Mouse (Mus musculus) forebrain, postnatal 0 days (tissue): ENCODE measurements around the gene Ppp4r3b. TPM values are rescaled to one million over a fixed set of nuclear protein-coding genes. Genes with fewer than 3 reads are reported as not detected.

Experiments used
- ATAC-seq: fragments of 200-750 bp; cut with Nextera tagmentation; 2 replicates; pipeline ENCODE4 v1.8.0; 2017; ENCODE audit warnings: mild to moderate bottlenecking, moderate library complexity
- DNase-seq: peaks from one replicate; pipeline ENCODE4 v3.0.0-alpha.2; 2015
- H3K27ac ChIP-seq: fragments of 300-500 bp; sonication (generic); 2 replicates; pipeline ENCODE4 v1.5.1; 2014; ENCODE audit warnings: low read depth, mild to moderate bottlenecking, antibody characterized with exemption, low read length, moderate library complexity, mixed read lengths
- H3K27me3 ChIP-seq: fragments of 300-500 bp; sonication (generic); 2 replicates; pipeline ENCODE4 v1.6.1; 2014; ENCODE audit warnings: mild to moderate bottlenecking, low read length, mixed read lengths; ENCODE audit not compliant: insufficient read depth
- H3K36me3 ChIP-seq: fragments of 300-500 bp; sonication (generic); 2 replicates; pipeline ENCODE4 v1.6.1; 2014; ENCODE audit warnings: mild to moderate bottlenecking, moderate library complexity; ENCODE audit not compliant: insufficient read depth
- H3K4me1 ChIP-seq: fragments of 300-500 bp; sonication (generic); 2 replicates; pipeline ENCODE4 v1.6.1; 2014; ENCODE audit warnings: antibody characterized with exemption; ENCODE audit not compliant: insufficient read depth
- H3K4me2 ChIP-seq: fragments of 300-500 bp; sonication (generic); 2 replicates; pipeline ENCODE4 v1.6.1; 2014; ENCODE audit warnings: low read depth, mild to moderate bottlenecking, moderate library complexity
- H3K4me3 ChIP-seq: fragments of 300-500 bp; sonication (generic); 2 replicates; pipeline ENCODE4 v1.5.1; 2014; ENCODE audit warnings: low read depth, low read length, mixed read lengths
- H3K9ac ChIP-seq: fragments of 300-500 bp; sonication (generic); 2 replicates; pipeline ENCODE4 v1.6.1; 2014; ENCODE audit warnings: mild to moderate bottlenecking
- H3K9me3 ChIP-seq: fragments of 300-500 bp; sonication (generic); 2 replicates; pipeline ENCODE4 v1.6.1; 2016; ENCODE audit warnings: low read length
- CTCF ChIP-seq: sonication (generic); IDR thresholded peaks from 2 replicates; pipeline ENCODE4 v1.5.1; 2016; ENCODE audit warnings: antibody characterized with exemption, control low read depth, low read depth
- WGBS: fragments of 180-500 bp; shearing (Covaris S2); extraction: QIAGEN DNeasy Blood & Tissue Kit; methylation state at CpG from one replicate; pipeline ENCODE4 v1.1.7; 2014; 5-methylcytosine and 5-hydroxymethylcytosine counted together
- polyA plus RNA-seq: library from polyadenylated mRNA; unstranded; fragments of >200 nt; fragmentation: Nextera tagmentation; extraction: Ambion mirVana; gene quantifications from 2 replicates; pipeline ENCODE4 v1.2.1, GENCODE M21; 2015
- total RNA-seq: library from RNA; depleted of rRNA; stranded (reverse); fragments of >200 nt; gene quantifications from 2 replicates; pipeline ENCODE4 v1.2.3, GENCODE M21; 2014; rRNA removed

Ppp4r3b gene
- total and polyA plus RNA-seq, 2 experiments from 2014 or later = 56.8 to 57.6 TPM

DNA sequence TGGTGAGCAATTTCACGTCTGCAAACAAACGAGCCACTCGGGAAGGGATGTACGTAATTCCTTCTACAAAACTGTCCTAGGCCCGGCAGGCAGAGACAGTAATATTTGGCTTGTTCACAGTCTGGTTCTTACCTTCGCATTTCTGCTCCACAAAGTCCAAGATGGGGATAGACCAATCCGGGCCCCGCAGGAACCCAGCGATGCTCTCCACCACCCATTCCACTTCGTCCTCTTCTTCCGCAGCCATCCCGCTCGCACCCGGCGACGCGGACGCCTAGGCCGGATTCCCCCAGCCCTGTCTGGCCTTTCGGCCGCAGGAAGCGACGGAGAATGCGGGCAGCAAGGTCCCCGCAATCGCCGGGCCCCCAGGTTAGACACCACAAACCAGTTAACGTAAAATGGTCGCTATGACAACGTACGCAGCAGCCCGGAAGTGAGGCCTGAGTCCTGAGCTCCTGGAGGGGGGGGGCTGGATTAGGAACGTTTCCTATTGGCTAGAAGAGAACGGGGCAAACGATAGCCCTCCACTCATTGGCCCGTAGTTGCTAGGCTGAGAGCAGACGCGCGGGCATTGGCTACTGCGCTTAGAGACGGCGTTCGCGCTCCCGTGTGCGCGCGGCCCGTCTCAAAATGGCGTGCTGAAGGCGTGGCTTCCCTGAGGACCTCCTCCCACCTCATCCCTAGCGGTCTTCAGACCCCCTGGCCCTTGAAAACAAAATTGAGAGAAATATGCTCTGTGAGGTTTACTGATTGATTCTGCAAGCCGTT is 74.4 kb downstream of the Ppp4r3b start, which contains the start of gene Cfap36:
TSS of gene Cfap36 (minus strand) at position 527 of the 768 bp plus-strand sequence.
- Histone ChIP-seq H3K4me2 (peak within 1 kb of the TSS; percentile 61), H3K9ac (peak within 1 kb of the TSS; percentile 79), H3K27me3 (no peaks in the 10 kb centered on the region), H3K9me3 (no peaks in the 10 kb centered on the region), H3K4me1 (peaks cover 11% of the 10 kb centered on the region), H3K36me3 (peaks cover 7% of the 10 kb centered on the region), H3K27ac (peak within 1 kb of the TSS; percentile 94), H3K4me3 (peak within 1 kb of the TSS; percentile 97)
- DNase-seq = peak; percentile 98
- peak; percentile 100 for ATAC-seq
- WGBS = 1% methylated on average over 53 of the region's 53 CpGs
- TF ChIP-seq CTCF = no peak

DNA sequence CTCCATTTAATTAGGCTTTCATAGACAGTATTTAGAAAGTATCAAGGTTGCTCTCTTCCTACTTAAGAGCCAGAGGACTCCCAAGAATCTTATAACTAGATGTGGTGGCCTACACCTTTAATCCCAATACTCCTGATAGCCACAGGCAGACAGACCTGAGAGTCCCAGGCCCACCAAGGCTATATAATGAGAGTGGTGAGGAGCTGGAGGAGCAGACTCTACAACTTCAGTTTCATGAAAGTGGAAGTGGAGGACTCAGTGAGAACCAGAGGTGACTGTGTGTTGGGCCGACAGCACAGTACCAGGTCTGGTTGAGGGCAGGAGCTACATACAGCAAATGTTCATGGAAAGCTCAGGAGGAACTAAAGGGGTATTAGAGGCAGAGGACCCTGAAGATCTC is 75.0 kb downstream of the Ppp4r3b start:
- Histone ChIP-seq H3K4me2 (peak overlapping the region; percentile 42), H3K9me3 (no peaks in the 10 kb centered on the region), H3K9ac (peak overlapping the region; percentile 43; the same call in 1 of the 2 replicates), H3K4me3 (peak overlapping the region; percentile 97), H3K36me3 (no peaks in the 10 kb centered on the region), H3K27ac (peak overlapping the region; percentile 76; the same call in 1 of the 2 replicates), H3K27me3 (no peaks in the 10 kb centered on the region), H3K4me1 (peaks cover 11% of the 10 kb centered on the region)
- WGBS = 97% methylated on average over 1 of the region's 1 CpGs
- no peak for TF ChIP-seq CTCF
- peak; percentile 1; the same call in 1 of the 2 replicates for ATAC-seq
- no peak for DNase-seq

DNA sequence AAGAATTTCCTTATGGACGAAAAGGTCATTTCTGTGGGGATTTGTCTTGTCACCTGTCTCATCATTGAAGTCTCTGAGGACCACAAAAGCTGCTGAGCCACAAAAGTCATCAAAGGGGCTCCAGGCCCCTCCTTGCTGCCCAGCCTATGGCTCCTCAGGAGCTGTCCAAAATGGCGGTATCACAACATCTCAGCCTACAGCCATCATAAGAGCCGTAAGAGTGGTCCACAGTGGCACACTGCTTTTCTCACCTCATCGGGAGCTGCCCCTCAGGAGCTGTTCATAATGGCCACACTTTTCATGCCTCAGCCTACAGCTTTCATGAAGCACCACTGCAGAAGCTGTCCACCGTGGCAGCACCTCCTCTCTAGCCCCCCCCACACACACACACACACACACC is 75.7 kb downstream of the Ppp4r3b start:
- ATAC-seq (no peak), DNase-seq (no peak)
- Histone ChIP-seq H3K36me3 (no peaks in the 10 kb centered on the region), H3K4me2 (no peak overlapping the region), H3K27ac (no peak overlapping the region), H3K27me3 (no peaks in the 10 kb centered on the region), H3K9ac (no peak overlapping the region), H3K4me3 (no peak overlapping the region), H3K4me1 (peaks cover 11% of the 10 kb centered on the region), H3K9me3 (no peaks in the 10 kb centered on the region)
- WGBS = 98% methylated on average over 5 of the region's 5 CpGs
- no peak for TF ChIP-seq CTCF

DNA sequence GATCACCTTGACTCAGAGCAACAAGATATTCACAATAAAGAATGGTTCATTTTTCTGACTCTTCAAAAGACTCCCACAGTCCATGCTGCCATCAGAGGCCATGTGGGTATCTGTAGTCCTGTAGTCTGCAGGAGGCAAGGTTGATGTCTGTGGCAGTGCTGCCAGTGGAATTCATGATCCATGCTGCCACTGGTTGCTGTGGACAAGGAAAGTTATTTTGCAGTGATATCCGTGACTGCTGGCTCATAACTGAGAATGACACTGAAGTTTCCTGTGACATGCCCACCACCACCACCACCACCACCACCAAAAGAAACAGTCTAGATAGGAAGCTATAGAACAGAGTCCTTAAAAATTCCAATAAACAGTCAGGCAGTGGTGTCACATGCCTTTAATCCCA is 82.0 kb downstream of the Ppp4r3b start:
- ATAC-seq (no peak), DNase-seq (no peak)
- Histone ChIP-seq H3K36me3 (no peaks in the 10 kb centered on the region), H3K27me3 (no peaks in the 10 kb centered on the region), H3K9ac (no peak overlapping the region), H3K4me3 (no peak overlapping the region), H3K4me1 (no peaks in the 10 kb centered on the region), H3K4me2 (no peak overlapping the region), H3K27ac (no peak overlapping the region), H3K9me3 (no peaks in the 10 kb centered on the region)
- no peak for TF ChIP-seq CTCF
- 94% methylated on average over 1 of the region's 1 CpGs for WGBS

DNA sequence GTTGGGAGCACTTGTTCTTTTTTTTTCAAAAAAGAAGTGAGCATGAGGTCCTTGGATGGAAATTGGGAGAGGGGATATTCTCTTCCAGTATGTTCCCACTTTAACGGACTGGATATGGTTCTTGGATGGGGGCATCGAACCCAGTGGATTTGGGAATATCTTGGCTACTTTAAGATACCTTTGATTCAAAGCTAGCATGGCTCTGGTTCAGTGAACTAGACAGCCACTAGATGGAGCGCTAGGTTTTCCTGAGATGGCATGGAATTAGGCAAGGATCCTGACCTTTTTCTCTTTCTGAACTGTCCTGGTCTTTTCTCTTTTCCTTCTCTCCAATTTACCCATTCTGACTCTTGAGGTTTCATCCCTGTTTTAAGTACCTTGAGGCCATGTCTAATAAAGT is 95.1 kb downstream of the Ppp4r3b start:
- DNase-seq = peak; percentile 71
- Histone ChIP-seq H3K9me3 (peaks cover 8% of the 10 kb centered on the region; the same call in 1 of the 2 replicates), H3K27ac (no peak overlapping the region), H3K9ac (no peak overlapping the region), H3K4me3 (no peak overlapping the region), H3K4me2 (no peak overlapping the region), H3K27me3 (no peaks in the 10 kb centered on the region), H3K36me3 (no peaks in the 10 kb centered on the region), H3K4me1 (no peaks in the 10 kb centered on the region)
- peak; percentile 64; the same call in 1 of the 2 replicates for ATAC-seq
- TF ChIP-seq CTCF = peak; percentile 83
- WGBS = 23% methylated on average over 3 of the region's 3 CpGs

Other genes with a start within 250 kb of the Ppp4r3b start
- 24.7 and 28.1 TPM in 2 replicates for gene Pnpt1, start 42.1 kb upstream of the Ppp4r3b start, total RNA-seq
- 15.8 and 19.6 TPM in 2 replicates for gene Pnpt1, start 42.1 kb upstream of the Ppp4r3b start, polyA plus RNA-seq
- 91.5 and 96.6 TPM in 2 replicates for gene Cfap36, start 74.5 kb downstream of the Ppp4r3b start, total RNA-seq
- 137 and 142 TPM in 2 replicates for gene Cfap36, start 74.5 kb downstream of the Ppp4r3b start, polyA plus RNA-seq
- gene Ccdc88a, start 200.8 kb downstream of the Ppp4r3b start, total RNA-seq = 105 and 135 TPM in 2 replicates
- gene Ccdc88a, start 200.8 kb downstream of the Ppp4r3b start, polyA plus RNA-seq = 53.4 and 81.6 TPM in 2 replicates